Mouse (Mus musculus): ENCODE results near the gene Ppm1l.

Gene Ppm1l

GRCm38 (mm10) chr3:69427259-69427658 is 110.6 kb downstream of the Ppm1l start:
- in situ Hi-C loops (cut with MboI; ENCODE audit: unreplicated experiment in 2 of 2): no loop called here

DNA sequence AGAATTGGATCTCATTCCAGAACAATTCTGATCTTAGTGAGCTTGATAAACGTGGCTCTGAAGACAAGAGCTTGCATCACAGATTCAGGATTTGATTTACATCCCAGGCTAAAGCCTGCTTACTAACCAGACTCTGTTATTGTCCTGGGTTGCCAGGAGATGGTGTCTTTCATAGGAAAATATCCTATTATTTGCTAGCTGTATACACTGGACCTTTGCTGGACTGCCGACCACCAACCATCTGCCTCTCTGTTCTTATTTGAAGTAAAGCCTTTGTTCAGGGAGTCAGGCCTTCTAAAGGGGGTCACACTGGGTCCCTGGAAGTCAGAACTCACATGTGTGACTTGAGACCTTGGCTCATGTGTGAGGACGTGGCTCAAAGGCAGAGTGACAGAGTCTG is 111.6 kb downstream of the Ppm1l start:
- in situ Hi-C loops (cut with MboI; ENCODE audit: unreplicated experiment in 2 of 2): no loop called here

DNA sequence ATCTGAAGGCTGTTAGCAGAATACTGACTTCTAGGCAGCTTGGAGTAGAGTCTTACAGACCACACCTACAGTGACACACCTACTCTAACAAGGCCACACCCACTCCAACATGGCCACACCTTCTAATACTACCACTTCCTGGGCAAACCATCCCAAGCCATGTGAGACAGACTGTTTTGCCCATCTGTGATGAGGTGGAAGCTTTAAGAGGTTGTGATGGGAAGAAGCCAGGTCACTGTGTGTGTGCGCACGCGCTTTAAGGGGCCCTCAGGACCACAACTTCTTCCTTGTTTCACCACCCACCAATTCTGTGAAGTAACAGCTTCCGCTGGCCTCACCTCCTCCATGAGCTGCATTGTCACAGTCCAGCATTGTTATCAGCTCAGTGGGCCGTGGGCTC is 112.7 kb downstream of the Ppm1l start:
- in situ Hi-C loops (cut with MboI; ENCODE audit: unreplicated experiment in 2 of 2): no loop called here

GRCm38 (mm10) chr3:69433580-69433979 is 116.9 kb downstream of the Ppm1l start:
- in situ Hi-C loops (cut with MboI; ENCODE audit: unreplicated experiment in 2 of 2): no loop called here

GRCm38 (mm10) chr3:69438773-69439514 is 122.3 kb downstream of the Ppm1l start:
- in situ Hi-C loops (cut with MboI; ENCODE audit: unreplicated experiment in 2 of 2): no loop called here

- in situ Hi-C loops (cut with MboI; ENCODE audit: unreplicated experiment in 2 of 2): no loop called here
These were observed 124.1 kb downstream of the Ppm1l start for GRCm38 (mm10) chr3:69440761-69441160.

GRCm38 (mm10) chr3:69446989-69447388 is 130.3 kb downstream of the Ppm1l start:
- in situ Hi-C loops (cut with MboI; ENCODE audit: unreplicated experiment in 2 of 2): no loop called here

GRCm38 (mm10) chr3:69449041-69449440 is 132.4 kb downstream of the Ppm1l start:
- in situ Hi-C loops (cut with MboI; ENCODE audit: unreplicated experiment in 2 of 2): no loop called here

DNA sequence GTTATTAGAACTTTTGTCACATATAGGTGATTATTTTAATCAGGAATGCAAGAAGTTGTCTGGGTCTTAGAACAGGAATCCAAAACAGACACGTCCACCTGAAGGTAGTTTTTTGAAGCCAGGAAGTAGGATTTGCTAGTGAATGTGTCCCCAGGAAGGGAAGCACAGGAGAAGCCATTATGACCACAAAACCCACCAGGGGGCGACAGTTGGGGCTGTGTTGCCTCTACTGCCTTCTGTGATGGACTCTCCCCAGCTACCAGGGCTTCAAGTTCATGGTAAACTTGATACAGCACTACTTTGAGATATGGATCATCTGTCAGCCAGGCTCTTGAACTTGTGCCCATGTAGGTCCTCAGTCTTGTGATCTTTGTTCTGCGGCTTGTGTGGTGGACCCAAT is 137.7 kb downstream of the Ppm1l start:
- in situ Hi-C loops (cut with MboI; ENCODE audit: unreplicated experiment in 2 of 2): no loop called here

DNA sequence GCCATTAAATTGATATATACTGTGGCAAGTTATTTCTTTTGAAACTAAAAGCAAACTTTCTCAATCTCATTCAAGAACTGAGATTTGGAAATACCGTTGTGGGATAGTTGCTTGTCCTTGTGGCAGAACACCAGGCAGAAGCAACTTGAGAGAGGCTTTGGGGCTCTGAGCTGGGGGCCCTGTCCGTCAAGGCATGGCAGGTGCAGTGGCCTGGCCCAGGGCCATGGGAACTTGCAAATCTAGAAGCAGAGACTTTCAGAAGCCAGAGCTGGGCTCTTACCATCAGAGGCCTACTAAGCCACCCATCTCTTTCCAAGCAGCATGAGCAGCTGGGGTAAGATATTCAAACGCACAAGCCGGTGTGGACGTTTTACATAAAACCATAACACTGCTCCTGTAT is 139.4 kb downstream of the Ppm1l start:
- in situ Hi-C loops (cut with MboI; ENCODE audit: unreplicated experiment in 2 of 2): no loop called here

GRCm38 (mm10) chr3:69458756-69459155 is 142.1 kb downstream of the Ppm1l start:
- in situ Hi-C loops (cut with MboI; ENCODE audit: unreplicated experiment in 2 of 2): no loop called here

GRCm38 (mm10) chr3:69461956-69462355 is 145.3 kb downstream of the Ppm1l start:
- in situ Hi-C loops (cut with MboI; ENCODE audit: unreplicated experiment in 2 of 2): no loop called here

- in situ Hi-C loops (cut with MboI; ENCODE audit: unreplicated experiment in 2 of 2): no loop called here
These were observed 149.1 kb downstream of the Ppm1l start for GRCm38 (mm10) chr3:69465751-69466150.

GRCm38 (mm10) chr3:69468280-69469008 is 151.8 kb downstream of the Ppm1l start:
- in situ Hi-C loops (cut with MboI; ENCODE audit: unreplicated experiment in 2 of 2): no loop called here

DNA sequence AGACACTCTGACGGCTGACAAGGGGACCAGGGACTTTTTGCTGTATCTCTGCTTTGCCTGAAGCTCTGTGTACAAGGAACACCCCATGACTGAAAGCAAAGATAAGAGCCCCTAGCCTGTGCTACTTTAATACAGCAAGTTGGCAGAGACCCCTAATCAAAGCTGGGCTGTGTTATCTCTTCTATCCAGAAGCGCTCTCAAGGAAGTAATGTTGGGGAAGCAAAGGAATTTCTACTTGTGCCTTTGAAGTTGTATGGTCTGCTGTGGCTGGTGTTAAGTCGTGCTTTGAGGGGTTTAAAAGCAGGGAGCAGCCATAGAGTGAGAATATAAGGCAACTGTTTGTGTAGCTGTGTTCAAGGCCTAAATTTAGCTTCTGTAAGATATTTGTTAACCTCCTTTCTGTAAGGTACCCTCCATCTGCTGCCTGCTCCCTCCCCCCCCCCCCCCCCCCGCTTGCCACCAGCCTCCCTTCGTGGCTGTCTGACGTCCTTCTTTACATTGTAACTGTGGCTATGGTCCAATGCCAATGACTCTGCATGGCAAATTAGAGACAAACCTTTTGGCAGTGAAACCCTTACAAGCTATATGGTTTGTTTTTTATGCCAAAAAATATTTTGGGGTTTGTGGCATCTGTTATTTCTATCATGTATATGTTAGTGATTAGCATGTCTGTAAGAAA is 152.9 kb downstream of the Ppm1l start:
- in situ Hi-C loops (cut with MboI; ENCODE audit: unreplicated experiment in 2 of 2): no loop called here

GRCm38 (mm10) chr3:69470142-69470796 is 153.6 kb downstream of the Ppm1l start:
- in situ Hi-C loops (cut with MboI; ENCODE audit: unreplicated experiment in 2 of 2): no loop called here

DNA sequence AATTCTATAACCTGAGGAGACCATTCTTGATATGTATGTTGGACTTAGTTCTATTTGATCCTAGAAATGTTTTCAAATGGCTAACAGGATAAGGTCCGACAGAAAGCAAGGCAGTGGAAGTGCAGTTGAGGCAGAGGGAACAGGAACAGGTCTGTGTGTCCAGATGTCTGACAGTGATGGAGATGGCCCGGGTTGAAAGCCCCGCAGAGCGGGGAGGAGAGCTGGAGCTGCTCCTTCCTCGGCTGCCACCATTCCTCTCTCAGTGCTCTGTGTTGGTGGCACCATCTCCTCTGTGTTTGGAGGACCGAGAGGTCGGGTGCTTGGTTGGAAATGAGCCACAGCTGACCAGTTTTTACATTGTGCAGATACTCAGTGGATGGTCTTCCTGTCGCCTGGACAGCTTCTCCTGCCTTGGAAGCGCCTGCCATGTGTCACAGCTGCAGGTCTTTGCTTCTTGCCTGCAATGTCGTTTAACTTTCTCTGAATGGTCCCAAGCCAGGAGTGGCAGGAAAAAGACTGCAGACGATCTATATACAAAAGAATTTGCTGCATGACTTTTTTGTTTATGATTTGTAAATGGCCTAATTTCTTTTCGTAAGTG is 159.3 kb downstream of the Ppm1l start:
- in situ Hi-C loops (cut with MboI; ENCODE audit: unreplicated experiment in 2 of 2): loop anchor here in 1 of 2 experiments (25.0 kb wide), 2 partner anchors 864 to 1414 kb away; partner anchors contain the start of gene Schip1

DNA sequence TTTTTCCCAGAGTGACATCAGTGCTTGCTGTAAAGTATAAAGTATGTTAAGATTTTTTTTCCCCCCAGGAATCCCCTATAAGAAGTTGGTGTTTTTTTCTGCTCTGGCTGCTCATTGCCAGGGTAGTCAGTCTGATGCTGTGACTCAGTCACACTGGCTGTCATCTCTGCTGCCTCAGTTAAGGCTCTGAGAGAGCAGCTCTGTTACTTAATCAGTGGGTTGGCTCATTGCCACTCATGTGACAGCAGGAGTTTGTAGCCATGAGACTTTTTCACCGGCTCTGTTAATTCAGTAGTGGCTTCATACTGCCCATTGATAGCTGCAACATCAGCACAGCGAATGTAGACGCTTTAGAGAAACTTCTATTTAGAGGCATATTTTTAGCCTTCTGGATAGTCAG is 163.3 kb downstream of the Ppm1l start:
- in situ Hi-C loops (cut with MboI; ENCODE audit: unreplicated experiment in 2 of 2): loop anchor here (5.0 to 25.0 kb wide), 6 partner anchors 223 to 1418 kb away; partner anchors contain the start of gene Schip1 (in 1 of the 2)

DNA sequence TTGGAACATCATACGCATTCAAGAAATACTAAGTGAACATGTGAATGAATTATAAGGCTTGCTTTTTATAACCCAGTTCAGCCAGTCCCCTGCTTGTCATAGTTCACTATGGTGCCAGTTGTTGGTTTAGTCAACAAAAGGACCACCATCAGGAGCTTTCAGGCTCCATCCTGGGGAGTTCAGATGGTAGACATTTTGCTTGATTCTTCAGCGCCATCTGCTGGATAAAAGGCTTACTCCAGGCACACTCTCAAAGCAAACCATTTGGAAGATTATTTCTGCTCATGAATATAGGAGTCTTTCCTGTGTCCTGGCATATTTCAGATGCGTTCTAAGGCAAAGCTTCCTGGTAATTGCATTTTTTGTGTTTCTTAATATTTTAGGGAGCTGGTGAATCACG is 165.2 kb downstream of the Ppm1l start:
- in situ Hi-C loops (cut with MboI; ENCODE audit: unreplicated experiment in 2 of 2): loop anchor here (5.0 to 25.0 kb wide), 6 partner anchors 225 to 1420 kb away; partner anchors contain the start of gene Schip1 (in 1 of the 2)

- in situ Hi-C loops (cut with MboI; ENCODE audit: unreplicated experiment in 2 of 2): loop anchor here (5.0 to 25.0 kb wide), 6 partner anchors 227 to 1422 kb away; partner anchors contain the start of gene Schip1 (in 1 of the 2)
These were observed 167.4 kb downstream of the Ppm1l start for GRCm38 (mm10) chr3:69484006-69484574.
